Mouse (Mus musculus): ENCODE measurements at regions not wholly inside any gene's neighbourhood (a gene's known extent, or its start where the extent isn't known, plus 50 kb on each side); places are given as distances from the start of the nearest gene placed in this dataset.

GRCm38 (mm10) chr10:97018641-97019040 lies 401.8 kb downstream of the Btg1 start:
- ATAC-seq (ENCODE audit: insufficient number of reproducible peaks, low FRiP score, low TSS enrichment): no peak

DNA sequence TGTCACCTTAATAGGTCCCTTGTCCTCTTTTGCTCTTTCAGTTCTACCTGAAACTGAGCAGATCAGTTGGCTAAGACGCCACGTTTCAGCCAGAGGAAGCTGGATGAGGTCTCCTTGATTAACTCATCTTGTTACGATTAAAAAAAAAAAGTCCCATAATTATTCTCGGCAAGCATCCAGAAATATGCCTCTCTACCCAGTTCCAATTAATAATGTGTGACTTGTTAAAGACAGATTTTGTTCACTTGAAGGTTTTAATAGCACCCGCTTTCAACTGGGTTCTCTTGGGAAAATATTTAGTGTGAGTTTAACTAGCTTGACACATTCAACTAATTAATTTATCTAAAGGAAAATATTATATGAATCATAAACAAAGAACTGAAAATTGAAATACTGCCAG lies 412.0 kb downstream of the Btg1 start:
- no peak for ATAC-seq (ENCODE audit: insufficient number of reproducible peaks, low FRiP score, low TSS enrichment)

- ATAC-seq (ENCODE audit: insufficient number of reproducible peaks, low FRiP score, low TSS enrichment): no peak
Measured at GRCm38 (mm10) chr10:97030996-97031395, 414.2 kb downstream of the Btg1 start.

- ATAC-seq (ENCODE audit: insufficient number of reproducible peaks, low FRiP score, low TSS enrichment): peak; percentile 63
Measured at GRCm38 (mm10) chr10:97035371-97035786, 418.6 kb downstream of the Btg1 start.

- ATAC-seq (ENCODE audit: insufficient number of reproducible peaks, low FRiP score, low TSS enrichment): no peak
Measured at GRCm38 (mm10) chr10:97038025-97038424, 421.2 kb downstream of the Btg1 start.

DNA sequence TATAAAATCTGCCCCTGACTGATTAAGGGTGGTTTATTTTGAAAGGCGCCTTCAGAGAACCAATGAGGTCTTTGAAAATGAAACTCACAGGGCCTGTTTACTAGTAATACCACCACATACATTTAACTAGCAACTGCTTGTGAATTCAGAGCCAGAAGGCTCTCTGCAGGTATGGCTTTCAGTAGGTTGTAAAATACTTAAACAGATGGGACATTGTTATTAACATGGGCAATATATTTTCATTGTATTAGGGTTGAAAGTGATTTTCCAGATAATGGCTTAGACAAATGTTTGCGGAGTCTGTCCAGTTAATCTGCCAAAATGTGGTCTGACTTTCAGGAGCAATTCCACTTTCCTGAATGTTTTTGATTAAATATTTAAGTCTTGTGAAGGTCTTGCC lies 430.8 kb downstream of the Btg1 start:
- peak; percentile 45 for ATAC-seq (ENCODE audit: insufficient number of reproducible peaks, low FRiP score, low TSS enrichment)

DNA sequence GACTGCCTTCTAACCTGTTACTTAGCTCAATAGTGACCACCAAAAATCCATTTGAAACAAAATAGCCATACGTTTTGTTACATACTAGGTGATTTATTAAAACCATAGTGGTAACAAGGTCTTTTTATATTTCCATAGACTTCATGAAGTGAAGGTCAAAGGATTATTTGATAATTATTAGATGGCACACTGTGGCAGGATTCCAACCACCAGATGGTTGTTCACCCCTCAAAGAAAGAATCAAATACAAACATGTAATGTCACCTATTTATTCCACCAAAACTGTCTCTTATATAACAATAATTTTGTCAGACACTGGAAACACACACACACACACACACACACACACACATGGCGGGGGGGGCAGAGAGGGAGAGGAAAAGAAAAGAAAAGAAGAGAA lies 431.2 kb downstream of the Btg1 start:
- 0 out of 2 replicates have a peak, but pooled peaks have one; percentile 49 for ATAC-seq (ENCODE audit: insufficient number of reproducible peaks, low FRiP score, low TSS enrichment)

DNA sequence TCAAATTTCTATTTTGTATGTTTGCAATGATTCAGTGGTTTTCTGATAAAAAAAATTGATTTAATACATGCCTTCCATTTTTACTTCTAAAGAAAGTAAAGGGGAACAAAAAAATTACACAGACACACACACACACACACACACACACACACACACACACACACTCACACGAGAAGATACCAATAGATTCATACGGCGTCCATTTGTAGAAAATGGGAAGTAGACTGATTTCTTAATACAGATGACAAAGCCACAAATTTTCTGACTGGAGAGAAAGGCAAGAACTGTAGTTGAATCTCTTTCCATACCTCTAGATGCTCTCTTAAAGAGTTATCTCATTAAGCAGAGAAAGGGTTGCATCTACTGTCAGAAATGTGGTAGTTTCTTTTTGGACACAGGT lies 424.9 kb upstream of the Dcn start:
- no peak for ATAC-seq (ENCODE audit: insufficient number of reproducible peaks, low FRiP score, low TSS enrichment)

- ATAC-seq (ENCODE audit: insufficient number of reproducible peaks, low FRiP score, low TSS enrichment): no peak
Measured at GRCm38 (mm10) chr10:97061961-97062360, 417.4 kb upstream of the Dcn start.

- ATAC-seq (ENCODE audit: insufficient number of reproducible peaks, low FRiP score, low TSS enrichment): peak; percentile 75
Measured at GRCm38 (mm10) chr10:97064546-97064945, 414.9 kb upstream of the Dcn start.

DNA sequence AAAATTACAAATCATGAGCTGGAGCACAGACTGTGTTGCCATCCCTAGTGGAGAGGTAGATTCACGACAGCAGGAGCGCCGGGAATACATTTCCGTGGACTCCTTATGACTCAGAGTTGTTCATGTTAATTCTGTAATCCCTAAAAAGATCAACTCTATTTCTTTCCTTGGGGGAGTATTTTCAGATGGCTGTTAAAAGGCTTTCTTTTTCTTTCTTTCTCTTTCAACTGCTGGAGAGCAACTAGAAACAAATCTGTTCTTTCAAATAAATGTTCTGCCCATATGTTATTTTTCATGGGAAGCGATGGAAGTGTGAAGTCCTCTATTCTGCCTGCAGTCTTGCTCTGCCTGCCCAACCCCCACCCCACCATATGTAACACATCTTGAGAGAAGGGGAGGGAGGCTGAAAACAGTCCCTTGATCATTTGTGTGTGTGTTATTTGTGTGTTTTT lies 401.4 kb upstream of the Dcn start:
- no peak for ATAC-seq (ENCODE audit: insufficient number of reproducible peaks, low FRiP score, low TSS enrichment)

DNA sequence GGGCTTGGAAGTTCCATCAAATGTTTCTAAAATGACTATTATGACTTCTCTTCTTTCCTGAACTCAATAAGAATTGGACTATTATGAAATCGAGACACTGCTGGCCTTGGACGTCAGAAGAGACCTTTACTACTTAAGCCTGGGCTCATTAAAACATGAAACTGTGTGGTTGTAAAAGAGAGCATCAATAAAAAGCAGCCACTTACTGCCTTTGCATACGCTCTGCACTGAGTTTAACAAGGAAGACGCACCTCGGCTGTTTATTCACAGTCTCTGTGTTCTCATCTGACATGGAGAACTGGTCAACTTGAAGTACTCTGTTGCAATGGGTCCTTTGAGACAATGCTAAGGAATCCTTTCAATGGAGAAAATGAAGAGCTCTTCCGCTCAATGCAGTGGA lies 399.8 kb upstream of the Dcn start:
- ATAC-seq (ENCODE audit: insufficient number of reproducible peaks, low FRiP score, low TSS enrichment): no peak

- peak; percentile 97 for ATAC-seq (ENCODE audit: insufficient number of reproducible peaks, low FRiP score, low TSS enrichment)
Measured at GRCm38 (mm10) chr10:97087286-97087685, 392.1 kb upstream of the Dcn start.

DNA sequence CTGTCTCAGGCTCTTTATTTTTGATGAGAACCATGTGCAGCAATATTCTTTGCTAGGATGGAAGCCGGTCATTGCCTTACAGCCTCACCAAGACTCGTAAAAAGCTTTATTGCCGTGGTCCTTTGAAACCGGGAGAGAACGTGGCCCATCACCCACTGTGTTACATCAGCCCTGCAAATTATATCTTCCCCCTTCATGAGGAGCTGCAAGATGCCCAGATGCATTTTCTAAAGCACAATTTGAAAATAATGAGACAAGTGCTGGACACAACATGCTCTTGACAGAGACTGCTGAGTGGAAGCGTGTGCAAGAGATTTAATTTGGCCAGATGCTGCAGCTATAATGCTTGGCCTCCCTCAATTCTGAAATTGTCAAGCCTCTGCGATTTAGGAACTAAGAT lies 389.2 kb upstream of the Dcn start:
- no peak for ATAC-seq (ENCODE audit: insufficient number of reproducible peaks, low FRiP score, low TSS enrichment)

GRCm38 (mm10) chr10:97093886-97094285 lies 385.5 kb upstream of the Dcn start:
- no peak for ATAC-seq (ENCODE audit: insufficient number of reproducible peaks, low FRiP score, low TSS enrichment)

- ATAC-seq (ENCODE audit: insufficient number of reproducible peaks, low FRiP score, low TSS enrichment): no peak
Measured at GRCm38 (mm10) chr10:97114501-97114900, 364.9 kb upstream of the Dcn start.

- no peak for ATAC-seq (ENCODE audit: insufficient number of reproducible peaks, low FRiP score, low TSS enrichment)
Measured at GRCm38 (mm10) chr10:97122693-97123092, 356.7 kb upstream of the Dcn start.

GRCm38 (mm10) chr10:97141561-97141960 lies 337.8 kb upstream of the Dcn start:
- no peak for ATAC-seq (ENCODE audit: insufficient number of reproducible peaks, low FRiP score, low TSS enrichment)

DNA sequence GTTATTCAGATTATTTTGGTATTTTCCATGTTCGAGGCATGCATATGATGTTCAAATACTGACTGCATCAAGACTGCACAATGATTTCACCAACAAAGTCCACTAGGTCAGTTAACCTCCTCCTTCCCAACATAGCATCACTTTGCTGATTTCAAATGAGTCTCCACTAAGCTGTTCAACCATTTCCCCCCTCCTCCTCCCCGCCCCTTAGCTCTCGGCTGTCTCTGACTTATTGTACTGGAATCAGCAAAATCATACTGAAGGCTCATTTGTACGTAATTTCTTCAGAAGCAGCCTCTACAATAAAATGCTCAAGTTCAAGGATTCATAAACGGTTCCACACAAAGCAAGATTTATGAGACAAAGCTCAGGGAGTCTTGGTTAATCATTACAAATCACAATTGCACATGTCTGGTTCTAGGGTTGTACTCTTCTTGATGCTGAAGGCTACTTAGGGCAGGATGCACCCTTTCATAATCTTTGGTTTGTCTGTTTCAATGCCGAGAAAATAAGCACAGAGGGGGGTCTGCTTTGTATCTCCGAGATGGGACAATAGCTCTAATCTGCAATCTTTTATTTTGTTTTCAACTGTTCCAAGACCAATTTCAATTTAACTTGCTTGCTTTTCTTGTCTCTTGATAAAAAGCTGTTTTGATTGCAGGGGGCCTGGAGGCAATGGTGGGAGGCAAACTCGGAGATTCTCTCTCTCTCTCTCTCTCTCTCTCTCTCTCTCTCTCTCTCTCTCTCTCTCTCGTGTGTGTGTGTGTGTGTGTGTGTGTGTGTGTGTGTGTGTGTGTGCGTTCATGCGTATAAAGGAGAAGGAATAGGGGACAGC lies 320.6 kb upstream of the Dcn start:
- ATAC-seq (ENCODE audit: insufficient number of reproducible peaks, low FRiP score, low TSS enrichment): no peak

GRCm38 (mm10) chr10:97159396-97159760 lies 320.0 kb upstream of the Dcn start:
- peak; percentile 94 for ATAC-seq (ENCODE audit: insufficient number of reproducible peaks, low FRiP score, low TSS enrichment)

DNA sequence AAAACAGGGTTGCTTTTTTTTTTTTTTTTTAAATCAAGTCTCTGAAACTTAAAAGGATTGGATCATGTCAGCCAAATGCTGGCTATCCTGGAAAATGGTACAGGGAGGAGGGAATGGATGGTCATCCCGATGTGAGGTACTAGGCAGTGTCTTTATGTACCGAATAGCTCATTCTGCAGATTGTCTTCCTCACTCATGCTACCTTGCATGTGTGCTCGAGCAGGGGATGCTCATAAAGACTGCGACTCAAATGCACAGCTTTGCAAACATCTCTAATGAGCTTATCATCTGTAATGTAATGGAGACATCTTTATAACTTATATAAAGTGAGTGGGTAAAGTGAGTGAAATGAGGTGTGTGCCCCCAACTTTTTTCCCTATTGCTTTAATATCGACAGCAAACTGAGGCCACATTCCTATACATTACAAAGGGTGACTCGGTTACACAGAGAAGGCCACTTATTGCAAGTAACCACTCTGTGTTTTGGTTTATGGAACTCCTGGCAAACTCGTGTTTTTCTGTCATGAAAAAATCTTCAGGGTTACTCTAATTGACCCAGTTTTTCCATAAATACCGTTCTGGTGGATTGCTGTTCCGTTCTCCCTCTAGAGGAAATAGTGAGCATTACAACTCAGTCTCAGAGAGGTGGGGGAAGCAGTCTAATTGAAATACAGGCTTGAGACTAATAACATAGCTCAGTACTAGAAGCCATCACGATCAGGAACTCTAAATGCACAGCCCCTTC lies 319.4 kb upstream of the Dcn start:
- peak; percentile 49 for ATAC-seq (ENCODE audit: insufficient number of reproducible peaks, low FRiP score, low TSS enrichment)

DNA sequence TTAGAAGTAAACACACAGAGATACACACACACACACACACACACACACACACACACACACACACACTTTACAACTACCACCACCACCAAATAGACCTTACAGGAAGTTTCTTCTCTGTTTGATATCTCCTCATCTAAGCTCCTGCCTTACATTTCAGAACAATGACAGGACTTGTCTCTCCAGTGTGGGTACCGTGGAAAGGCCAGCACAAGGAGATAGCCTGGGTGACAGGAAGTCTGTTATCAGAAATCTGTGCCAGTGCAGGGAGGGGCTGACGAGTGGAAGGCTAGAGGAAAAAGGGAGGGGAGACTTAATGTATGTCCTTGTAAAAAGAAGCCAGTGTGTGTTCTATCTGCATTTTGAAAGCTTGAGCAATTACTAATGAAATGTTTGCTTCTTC lies 318.5 kb upstream of the Dcn start:
- ATAC-seq (ENCODE audit: insufficient number of reproducible peaks, low FRiP score, low TSS enrichment): no peak

All from cerebellum, adult (tissue).